Mouse (Mus musculus): ENCODE data around the gene Ubqln1.

DNA sequence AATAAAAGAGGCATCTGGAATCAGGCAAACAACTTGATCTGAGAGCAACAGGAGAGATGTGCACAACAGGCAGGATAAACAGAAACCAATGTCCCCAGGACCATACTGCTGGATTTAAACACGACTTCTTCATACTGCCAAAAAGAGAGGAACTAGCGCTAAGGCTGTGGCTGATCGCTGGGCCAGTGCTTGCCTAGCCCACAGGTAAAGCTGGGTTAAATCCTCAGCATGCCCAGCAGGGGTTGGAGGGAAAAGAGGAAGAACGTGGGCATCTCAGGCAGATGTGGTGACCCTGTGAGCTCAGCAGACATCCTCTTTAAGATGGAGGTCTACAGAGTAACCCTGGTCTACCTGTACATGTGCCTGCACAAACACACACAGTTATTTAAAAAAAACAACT, 10.5 kb downstream of the Ubqln1 start:
- TF ChIP-seq EP300 (IDR thresholded peaks at IDR 0.05; ENCODE audit: low read depth in 1 of 2, low read length in 2 of 2) (no peak), CTCF (IDR thresholded peaks at IDR 0.05 in 2 of 3, conservative IDR thresholded peaks at IDR 0.05 in 1 of 3; ENCODE audit: control insufficient read depth in 1 of 3, insufficient read depth in 1 of 3, low read depth in 2 of 3, low read length in 3 of 3, poor library complexity in 1 of 3, severe bottlenecking in 1 of 3) (no peak), POLR2A (IDR thresholded peaks at IDR 0.05; ENCODE audit: control insufficient read depth in 1 of 2, insufficient read depth in 1 of 2, low read depth in 1 of 2, low read length in 2 of 2, poor library complexity in 1 of 2) (no peak), UBTF (IDR thresholded peaks at IDR 0.05; ENCODE audit: borderline replicate concordance, insufficient read depth, low read depth, low read length) (no peak), POLR2AphosphoS2 (IDR thresholded peaks at IDR 0.05; ENCODE audit: low read length) (no peak), USF2 (IDR thresholded peaks at IDR 0.05; ENCODE audit: borderline replicate concordance in 1 of 2, insufficient read depth in 1 of 2, low read depth in 1 of 2, low read length in 2 of 2) (no peak), CHD2 (IDR thresholded peaks at IDR 0.05; ENCODE audit: low read length) (no peak), ZNF384 (IDR thresholded peaks at IDR 0.05; ENCODE audit: low read depth, low read length) (no peak), SMC3 (IDR thresholded peaks at IDR 0.05; ENCODE audit: low read depth, low read length) (no peak), BHLHE40 (IDR thresholded peaks at IDR 0.05; ENCODE audit: borderline replicate concordance, low read depth, low read length) (no peak), TCF12 (IDR thresholded peaks at IDR 0.05; ENCODE audit: low read depth, low read length) (no peak)
